Mouse (Mus musculus) subcutaneous adipose tissue, adult 2 months (tissue): ENCODE data around the gene Lpin1. TPM values are rescaled to one million over a fixed set of nuclear protein-coding genes. Genes with fewer than 3 reads are reported as not detected.

Experiments
- polyA plus RNA-seq: library from polyadenylated mRNA; depleted of rRNA; stranded (reverse); fragments of >200 nt; gene quantifications from 2 replicates; pipeline ENCODE4 v1.2.3, GENCODE M21; 2012; ENCODE audit warnings: low replicate concordance; rRNA removed

Gene Lpin1
- polyA plus RNA-seq: 76.3 and 147 TPM in 2 replicates

DNA sequence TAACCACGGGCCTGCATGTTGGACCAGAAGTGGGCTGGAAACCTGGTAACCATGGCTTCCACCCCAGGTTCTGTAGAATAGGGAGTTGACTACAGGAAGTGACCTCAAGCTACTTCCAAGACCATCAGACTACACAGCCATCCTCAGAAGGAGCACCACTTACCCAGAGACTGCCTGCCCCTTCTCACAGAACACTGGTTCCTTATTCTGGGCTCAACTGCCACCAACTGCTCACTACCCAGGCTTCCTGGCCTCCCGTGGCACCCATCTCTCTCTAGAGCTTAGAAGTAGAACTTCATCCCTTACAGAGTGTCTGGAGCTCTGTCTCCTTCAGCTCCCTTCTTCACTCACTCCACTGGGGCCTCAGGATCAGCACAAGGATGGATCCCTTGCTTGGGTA, at the start of gene Lpin1:
Gene Lpin1 (minus strand): TSS at position 31 of the 400 bp plus-strand sequence.

GRCm38 (mm10) chr12:16653332-16654093, 42.7 kb upstream of the Lpin1 start, which contains the start of gene Ntsr2:
Ntsr2 (plus strand) TSS chr12:16653382.

Other genes starting within 250 kb of the Lpin1 start
- 7.5 and 34.7 TPM in 2 replicates for gene Ntsr2, start 42.4 kb upstream of the Lpin1 start, polyA plus RNA-seq
- gene Greb1, start 189.9 kb upstream of the Lpin1 start, polyA plus RNA-seq: 0.57 and 26.9 TPM in 2 replicates
- gene E2f6, start 200.0 kb upstream of the Lpin1 start, polyA plus RNA-seq: 21.6 and 26.9 TPM in 2 replicates